Mouse (Mus musculus): ENCODE measurements around the gene Sh2d3c.

Sh2d3c gene

DNA sequence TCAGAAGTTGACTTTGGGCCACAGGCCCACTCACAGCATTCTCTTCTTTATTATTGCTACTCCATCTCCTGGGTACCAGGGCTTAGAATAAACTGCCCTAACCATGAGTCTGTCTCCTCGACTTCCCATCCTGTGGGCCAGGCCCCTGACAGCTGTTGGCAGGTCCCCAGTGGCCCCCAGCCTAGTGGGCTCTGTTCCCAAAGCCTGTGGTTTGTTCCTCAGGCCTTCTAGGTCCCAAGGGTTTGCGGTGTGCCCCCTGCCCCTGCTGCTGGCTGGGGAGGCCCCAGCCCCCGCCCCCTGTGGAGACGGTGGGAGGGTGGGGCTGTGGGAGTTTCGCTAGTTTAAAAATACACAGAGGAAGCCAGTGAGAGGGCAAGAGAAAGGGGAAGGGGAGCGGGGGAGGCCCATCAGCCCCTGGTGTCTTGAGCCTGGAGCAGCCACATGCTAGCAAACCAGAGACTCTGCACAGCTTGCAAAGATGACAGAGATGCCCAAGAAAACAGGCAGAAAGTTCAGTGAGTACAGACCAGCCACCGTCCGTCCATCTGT lies at the start of gene Sh2d3c:
Gene Sh2d3c, plus strand, starts transcription at position 375 of the 549 bp plus-strand sequence.
- DNase-seq (ENCODE audit: low read depth), result no peak

DNA sequence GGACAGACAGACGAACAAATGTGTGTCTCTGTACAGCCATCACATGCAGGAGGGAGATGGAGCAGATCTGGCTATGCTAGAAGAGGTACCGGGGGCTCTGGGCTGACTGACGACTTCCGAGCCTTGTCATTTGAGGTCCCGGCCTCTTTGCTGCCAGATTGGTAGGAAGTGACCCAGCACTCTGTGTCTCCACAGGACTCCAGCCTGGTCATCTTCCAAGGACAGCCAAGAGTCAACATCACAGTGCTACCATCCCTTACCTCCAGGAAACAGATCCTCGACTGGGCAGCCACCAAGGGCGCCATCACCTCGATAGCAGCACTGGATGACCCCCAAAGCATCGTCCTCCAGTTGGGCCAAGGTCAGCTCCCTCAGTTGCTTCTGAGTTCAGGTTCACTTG lies 49.7 kb upstream of the Sh2d3c start:
- DNase-seq (ENCODE audit: low read depth), result no peak

DNA sequence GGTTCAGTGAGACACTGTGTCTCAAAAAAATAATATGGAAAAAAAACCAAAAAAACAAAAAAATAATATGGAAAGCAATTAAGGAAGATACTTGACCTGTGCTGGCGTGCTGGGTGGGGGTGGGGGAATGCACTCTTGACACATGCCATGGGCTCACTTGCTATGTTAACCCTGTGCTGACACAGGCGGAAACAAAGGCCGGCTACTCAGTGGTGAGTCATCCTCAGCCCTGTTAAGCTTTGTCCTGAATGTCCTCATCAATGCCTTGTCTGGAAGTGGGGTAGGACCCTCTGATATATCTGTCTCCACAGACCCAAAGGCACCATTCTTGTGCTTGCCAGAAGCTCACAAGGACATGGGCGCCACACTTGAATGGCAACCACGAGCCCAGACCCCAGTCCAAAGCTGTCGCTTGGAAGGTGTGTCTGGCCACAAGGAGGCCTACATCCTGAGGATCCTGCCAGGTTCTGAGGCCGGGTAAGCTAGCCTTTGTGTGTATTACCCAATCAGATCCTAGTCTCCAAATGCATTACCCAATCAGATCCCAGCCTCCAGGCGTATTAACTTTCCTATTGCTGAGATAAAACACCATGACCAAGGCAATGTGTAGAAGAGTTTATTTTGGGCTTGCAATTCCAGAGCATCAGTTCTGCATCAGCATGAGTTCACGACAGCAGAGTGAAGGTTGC lies 48.8 kb upstream of the Sh2d3c start:
- no peak for DNase-seq (ENCODE audit: low read depth)

DNA sequence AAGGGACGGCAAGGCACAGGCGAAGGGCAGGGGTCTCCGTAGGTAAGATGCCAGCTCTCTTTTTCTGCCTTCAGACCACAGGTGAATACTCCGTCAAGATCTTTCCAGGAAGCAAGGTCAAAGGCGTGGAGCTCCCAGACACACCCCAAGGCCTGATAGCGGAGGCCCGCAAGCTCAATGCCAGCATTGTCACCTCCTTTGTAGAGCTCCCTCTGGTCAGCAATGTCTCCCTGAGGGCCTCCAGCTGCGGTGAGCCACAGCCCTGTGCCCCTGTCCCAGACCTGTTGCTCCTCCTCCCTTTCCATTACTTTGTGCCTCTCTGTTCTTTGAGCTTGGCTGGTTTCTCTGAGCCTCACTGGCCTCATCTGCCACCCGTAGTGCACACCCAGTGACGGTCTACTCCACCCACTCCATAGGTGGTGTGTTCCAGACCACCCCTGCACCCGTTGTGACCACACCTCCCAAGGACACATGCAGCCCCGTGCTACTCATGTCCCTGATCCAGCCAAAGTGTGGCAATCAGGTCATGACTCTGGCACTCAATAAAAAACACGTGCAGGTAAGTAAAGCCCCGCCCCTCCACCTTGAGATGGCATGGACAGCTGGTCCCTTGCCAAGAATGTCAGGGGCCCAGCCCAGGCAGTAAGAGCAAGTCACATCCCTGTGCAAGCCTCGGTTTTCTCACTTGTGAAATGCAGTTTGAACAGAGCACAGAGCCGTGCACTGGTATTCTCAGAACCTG lies 47.5 kb upstream of the Sh2d3c start:
- DNase-seq (ENCODE audit: low read depth), result no peak

DNA sequence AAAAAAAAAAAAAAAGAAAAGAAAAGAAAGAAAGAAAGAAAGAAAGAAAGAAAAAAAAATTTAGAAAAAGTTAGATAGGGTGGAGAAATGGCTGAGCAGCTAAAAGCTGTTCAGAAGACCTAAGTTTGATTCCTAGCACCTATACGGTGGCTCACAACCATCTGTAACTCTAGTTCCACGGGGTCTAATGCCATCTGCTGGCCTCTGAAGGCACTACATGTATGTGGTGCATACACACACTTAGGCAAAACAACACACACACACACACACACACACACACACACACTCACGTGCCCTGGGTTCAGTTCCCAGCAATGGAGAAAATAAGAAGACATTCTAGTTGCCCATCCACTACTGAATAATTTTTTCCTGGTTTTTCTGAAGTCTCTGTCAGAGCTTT lies 44.0 kb upstream of the Sh2d3c start:
- DNase-seq (ENCODE audit: low read depth), result no peak

DNA sequence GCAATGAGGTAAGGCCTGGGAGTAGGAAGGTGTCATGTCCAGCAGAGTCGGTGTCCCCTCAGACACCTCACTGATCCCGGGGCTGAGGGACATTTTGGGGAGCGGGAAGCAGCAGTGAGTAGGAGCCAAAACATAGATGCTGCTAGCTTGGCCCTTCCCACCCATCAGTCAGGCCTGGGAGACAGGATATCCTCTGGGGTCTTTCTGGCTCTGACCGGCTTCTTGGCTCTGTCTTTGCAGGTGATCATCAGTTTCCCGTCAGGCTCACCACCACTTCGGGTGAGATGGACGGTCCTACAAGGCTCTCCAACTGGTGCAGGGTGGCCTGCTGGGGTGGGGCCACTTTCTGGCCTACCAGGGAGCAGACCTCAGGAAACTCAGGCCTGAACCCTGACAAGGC lies 43.2 kb upstream of the Sh2d3c start:
- no peak for DNase-seq (ENCODE audit: low read depth)

DNA sequence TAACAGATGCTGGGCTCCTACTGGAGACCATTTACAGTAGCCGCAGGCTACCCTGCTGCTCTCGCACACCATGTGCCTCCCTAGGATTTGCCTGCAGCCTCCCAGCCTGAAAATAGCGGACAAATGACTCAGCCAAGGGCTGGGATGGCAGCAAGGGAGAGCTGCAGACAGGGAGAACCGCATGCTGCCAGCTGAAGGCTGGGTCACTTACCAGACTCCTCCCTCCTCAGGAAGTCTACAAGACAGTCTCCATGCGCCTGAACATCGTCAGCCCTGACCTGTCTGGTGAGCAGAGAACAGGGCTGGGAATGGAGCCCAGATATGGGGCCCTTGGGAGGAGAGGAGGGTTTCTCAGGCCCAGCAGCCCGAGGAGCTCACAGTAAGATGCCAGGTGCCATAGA lies 40.8 kb upstream of the Sh2d3c start:
- no peak for DNase-seq (ENCODE audit: low read depth)

DNA sequence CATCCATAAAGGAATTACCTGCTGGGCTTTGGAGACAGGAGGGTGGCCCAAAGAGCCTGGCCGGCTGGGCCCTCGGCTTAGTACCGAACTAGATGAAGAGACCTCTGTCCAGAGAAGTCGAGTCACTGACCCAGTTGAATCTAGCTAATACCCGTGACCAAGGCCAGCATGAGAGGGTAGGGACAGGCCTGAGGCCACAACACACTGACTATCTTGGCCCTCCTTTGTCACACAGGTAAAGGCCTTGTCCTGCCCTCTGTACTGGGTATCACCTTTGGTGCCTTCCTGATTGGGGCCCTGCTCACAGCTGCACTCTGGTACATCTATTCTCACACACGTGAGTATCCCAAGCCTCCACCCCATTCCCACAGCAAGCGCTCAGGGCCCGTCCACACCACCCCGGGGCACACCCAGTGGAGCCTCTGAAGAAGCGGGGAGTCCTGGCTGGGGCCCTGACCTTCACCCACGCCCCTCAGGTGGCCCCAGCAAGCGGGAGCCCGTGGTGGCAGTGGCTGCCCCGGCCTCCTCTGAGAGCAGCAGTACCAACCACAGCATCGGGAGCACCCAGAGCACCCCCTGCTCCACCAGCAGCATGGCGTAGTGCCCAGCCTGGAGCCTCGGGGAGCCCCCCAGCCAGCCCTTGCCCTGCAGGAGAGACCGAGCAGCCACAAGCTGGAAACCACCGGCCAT lies 39.7 kb upstream of the Sh2d3c start:
- DNase-seq (ENCODE audit: low read depth), result no peak

DNA sequence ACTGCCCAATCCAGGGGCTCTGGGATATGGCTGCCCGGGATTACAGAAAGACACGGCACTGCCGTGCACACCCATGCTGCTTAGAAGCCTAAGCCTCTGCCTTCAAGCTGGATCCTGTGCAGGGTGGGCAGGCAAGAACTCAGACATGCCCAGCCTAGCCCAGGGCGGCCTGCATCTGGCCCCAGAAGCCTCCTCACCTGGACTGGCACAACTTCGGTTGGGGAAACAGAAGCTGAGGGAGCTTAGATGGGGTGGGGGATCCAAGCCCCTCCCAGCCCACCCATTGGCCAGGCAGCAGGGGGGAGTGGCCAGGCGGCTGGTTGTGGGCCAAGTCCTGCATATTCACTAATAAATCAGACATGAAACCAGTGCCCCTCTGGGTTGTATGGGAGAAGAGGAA lies 39.1 kb upstream of the Sh2d3c start:
- DNase-seq (ENCODE audit: low read depth), result no peak

DNA sequence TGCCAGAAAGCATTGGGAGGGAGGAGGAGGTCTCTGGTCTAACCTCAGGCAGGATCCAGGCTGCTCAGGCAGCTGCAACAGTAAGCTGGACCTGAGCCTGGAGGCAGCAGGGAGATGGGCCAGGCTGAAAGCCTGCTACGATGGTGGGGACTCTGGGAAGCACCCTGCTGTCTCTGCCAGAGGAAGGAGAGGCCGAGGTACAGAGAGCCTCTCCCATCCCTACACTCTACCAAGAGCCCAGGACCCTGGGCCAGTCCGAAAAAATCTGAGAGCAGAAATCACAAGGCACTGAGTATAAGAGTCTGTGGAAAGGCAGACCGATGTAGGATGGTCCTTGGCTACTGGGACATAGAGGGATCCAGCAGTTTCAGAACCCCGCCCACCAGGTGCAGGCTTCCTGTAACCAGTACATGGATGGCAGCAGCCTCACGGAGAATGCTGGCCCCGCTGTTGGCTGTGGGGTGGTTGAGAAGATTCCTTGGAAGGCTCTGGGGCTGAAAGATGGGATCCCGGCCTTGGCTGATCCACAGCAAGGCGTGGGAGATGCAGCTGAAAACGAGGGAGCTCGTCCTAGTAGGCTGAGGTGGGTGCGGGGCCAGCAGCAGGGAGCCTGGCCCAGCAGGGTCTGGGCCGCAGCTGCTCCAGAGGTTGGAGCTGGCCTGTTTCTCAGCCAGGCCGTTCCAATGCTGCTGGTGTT lies 38.0 kb upstream of the Sh2d3c start:
- no peak for DNase-seq (ENCODE audit: low read depth)

DNA sequence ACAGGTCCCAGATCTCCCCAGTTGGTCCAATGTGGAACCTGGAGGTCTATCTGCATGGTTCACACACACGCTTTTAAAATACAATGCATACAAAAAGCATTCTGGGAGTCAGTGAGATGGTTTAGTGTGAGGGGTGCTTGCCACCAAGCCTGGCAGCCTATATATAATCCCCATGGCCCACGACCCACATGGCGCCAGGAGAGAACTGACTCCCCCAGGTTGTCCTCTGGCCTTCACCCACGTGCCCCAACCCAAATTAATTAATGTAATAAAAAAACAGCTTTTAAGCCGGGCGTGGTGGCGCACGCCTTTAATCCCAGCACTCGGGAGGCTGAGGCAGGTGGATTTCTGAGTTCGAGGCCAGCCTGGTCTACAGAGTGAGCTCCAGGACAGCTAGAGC lies 37.2 kb upstream of the Sh2d3c start:
- DNase-seq (ENCODE audit: low read depth), result no peak

DNA sequence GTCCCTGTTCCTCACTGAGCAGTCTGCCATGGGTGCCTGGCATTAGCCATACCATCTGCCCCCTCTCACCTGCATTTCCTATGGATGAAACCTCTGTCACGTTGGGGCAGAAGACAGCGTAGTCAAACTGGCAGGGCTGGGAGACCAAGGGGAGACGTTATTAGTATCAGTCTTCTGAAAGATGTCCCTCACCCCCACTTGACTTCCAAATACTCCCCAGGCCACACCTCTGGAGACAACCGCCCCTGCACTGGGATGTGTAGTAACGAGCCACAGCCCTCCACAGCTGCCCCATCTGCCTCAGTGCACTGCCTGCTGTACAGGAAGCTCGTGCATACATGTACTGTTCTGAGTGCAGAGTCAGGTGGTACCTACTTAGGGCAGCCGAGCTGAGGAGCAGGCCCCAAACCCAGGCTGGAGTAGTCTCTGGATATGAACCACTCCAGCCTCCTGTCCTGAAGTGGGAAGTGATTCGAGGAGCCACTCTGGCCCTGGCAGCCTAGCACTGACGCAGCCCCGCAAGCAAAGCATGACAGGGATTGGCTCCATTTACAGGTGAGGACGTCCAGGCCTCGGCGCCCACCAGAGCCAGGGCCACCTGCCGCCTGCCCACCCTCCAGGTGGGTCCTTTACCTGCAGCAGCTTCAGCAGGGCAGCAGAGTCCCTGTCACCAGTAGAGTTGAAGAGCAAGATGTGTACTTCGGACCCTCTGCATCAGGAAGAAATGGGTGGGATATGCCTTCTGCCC lies 36.0 kb upstream of the Sh2d3c start:
- no peak for DNase-seq (ENCODE audit: low read depth)

DNA sequence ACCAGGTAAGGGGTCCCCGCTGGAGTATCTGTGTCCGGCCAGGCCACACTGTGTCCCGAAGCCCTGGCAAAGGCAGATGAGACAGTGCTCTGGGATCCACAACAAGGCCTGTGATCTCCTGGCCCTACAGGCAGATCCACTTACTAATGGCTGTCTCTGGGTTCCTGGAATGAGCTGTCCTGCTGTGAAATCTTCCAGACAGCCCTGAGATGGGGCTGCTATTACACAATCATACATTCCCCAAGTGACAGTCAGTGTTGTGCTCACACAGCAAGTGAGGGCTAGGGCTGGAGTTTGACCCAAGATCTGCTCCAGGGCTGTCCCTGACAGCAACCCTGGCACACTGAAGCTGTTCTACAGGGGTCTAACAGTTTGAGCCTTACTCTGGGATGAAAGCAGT lies 35.0 kb upstream of the Sh2d3c start:
- no peak for DNase-seq (ENCODE audit: low read depth)

DNA sequence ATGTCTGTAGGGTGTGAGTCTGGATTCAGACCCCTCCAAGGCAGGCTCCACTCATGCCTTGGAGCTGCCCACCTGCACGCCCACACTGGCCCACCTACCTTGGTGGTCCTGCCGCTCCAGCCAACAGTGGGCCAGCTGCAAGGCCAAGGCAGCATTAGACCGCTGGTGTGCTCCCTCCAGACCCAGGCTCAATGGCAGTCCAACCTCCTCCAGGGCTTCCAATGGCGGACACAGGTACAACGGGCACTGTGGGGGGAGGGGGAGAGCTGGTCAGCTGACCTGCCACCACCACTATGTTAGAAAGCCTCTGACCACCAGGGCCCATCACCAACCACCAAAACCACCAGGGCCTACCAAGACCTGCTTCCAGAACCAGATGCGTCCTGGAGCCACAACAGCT lies 34.2 kb upstream of the Sh2d3c start:
- DNase-seq (ENCODE audit: low read depth), result no peak

DNA sequence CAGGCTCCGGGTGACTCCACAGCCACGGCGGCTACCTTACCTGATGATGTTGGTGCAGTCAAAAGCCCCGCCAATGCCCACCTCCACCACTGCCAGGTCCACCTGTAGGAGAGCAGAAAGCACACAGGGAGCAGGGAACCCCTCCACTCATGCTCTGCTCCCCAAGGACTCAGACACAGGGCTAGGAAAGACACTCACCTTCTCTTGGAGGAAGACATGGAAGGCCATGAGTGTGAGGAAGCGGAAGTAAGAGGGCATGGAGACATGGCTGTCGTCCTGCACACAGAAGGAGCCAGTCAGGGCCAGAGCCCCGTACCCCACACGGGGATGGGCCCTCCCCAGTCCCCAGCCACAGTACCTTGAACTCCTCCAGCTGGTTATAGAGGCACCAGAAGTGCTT lies 33.3 kb upstream of the Sh2d3c start:
- DNase-seq (ENCODE audit: low read depth), result no peak

DNA sequence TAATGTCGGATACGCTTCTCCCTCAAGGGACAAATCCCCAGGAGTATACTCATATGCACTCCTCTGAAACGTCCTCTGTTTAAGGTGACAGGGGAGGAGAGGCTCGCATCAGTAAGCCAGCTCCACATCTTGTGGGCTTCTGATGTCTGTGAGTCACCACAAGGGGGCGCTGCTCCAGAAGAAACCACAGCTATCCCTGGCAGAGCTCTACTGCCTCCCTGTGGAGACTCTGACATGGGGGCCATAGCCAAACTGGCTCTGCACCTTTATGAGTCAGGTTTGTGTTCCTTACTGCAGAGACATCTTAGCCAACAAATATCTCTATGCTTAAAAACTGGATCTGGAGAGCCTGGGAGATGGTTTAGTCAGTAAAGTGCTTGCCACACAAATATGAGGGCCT lies 31.4 kb upstream of the Sh2d3c start:
- DNase-seq (ENCODE audit: low read depth), result peak; percentile 89

DNA sequence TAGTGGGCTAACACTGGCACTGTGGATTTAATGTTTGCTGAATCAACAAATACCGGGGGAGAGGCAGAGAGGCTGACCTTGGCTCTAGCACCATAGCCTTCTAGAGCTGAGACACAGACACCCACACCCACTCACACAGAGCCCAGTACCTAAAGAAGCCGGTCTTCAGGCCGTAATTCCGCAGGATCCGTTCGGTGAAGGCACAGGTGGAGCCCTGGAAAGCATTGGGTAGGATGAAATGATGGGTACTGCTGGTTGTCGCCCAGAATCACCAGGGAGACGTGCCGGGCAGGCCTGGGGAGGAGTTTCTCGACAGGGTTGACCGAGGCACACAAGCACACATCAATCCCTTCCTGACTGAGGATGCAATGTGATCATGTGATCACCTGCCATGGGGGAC lies 29.8 kb upstream of the Sh2d3c start:
- no peak for DNase-seq (ENCODE audit: low read depth)

DNA sequence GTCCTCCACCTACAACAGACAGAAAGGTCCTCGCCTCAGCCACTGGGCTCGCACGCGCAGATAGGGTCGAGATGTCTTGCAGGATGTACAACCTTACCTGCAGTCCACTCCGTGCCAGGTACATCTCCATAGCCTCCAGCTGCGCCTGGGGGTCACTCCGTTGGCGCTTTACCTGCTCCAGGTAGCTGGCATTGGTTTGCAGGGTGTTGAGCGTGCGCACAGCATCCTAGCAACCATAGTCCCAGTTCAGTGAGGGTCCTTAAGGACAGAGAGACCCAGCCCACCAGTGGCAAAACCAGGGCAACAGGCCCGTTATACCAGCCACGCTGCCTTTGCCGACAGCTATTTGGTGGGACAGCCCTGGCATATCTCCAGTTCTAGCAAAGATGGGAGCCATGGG lies 28.4 kb upstream of the Sh2d3c start:
- no peak for DNase-seq (ENCODE audit: low read depth)

DNA sequence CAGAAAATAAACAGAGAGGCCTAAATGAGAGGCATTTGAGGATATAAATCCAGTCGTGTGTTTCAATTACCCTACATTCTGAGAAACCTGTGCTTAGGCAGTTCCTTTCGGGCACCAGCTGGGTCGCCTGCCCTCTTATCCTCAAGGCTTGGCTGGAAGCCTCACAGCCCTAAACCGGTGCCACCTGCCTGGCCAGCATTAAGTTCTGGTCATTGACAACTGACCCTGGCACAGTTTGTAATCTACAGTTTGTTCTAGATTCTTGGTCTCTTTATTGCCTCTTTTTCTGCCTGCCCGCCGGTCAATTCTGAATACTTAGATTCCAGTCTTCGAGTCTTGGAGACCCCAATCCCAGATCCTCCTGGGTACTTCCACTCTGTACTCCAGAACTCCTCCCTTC lies 27.6 kb upstream of the Sh2d3c start:
- no peak for DNase-seq (ENCODE audit: low read depth)

DNA sequence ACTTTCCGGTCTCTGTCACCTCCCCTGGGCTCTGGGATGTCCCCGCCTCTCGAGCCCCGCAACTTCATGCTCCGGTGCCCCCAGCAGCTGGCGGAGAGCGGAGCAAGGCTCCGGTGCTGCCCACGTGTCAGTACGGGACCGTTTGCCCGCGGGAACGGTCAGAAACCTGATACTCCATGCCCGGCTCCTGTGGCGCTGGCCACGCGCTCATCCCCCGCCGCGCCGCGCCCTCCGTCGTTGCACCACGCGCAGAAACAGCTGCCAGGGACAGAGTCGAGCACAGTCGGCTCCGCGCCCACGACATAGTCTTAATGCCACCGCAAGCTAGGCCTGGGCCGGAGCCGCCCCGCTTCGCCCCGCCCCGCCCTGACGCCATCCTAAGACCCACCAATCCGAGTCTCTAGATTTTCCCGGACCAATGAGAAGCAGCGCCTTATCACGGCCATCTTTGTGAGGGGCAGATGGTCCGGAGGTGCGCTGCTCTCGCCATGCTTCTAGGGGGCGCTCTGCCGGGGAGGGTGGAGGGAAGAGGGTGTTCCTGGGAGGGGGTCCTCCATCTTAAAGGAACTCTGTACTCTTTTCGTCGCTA lies 26.9 kb upstream of the Sh2d3c start:
- peak; percentile 96 for DNase-seq (ENCODE audit: low read depth)

DNA sequence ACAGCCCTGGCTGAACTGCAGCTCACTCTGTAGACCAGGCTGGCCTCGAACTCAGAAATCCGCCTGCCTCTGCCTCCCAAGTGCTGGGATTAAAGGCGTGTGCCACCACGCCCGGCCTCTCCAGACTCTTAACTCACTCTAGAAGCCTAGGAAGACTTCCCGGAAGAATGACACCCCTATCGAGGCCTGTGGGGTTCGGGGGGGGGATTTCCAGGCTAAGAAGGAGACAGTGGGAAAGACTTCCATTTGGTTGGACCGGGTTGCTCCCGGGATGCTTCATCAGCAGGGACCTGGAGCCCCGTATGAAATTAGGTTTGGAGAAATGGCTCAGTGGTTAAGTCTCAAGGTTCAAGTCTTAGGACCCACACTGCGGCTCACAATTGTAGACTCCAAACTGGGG lies 26.2 kb upstream of the Sh2d3c start:
- no peak for DNase-seq (ENCODE audit: low read depth)

Measured in c-Kit-positive CD71-positive TER-119-negative erythroid progenitor cells, embryonic 14.5 days (primary cell).